ENCODE assay signal across 8 mouse cellular contexts in the genomic region with DNA sequence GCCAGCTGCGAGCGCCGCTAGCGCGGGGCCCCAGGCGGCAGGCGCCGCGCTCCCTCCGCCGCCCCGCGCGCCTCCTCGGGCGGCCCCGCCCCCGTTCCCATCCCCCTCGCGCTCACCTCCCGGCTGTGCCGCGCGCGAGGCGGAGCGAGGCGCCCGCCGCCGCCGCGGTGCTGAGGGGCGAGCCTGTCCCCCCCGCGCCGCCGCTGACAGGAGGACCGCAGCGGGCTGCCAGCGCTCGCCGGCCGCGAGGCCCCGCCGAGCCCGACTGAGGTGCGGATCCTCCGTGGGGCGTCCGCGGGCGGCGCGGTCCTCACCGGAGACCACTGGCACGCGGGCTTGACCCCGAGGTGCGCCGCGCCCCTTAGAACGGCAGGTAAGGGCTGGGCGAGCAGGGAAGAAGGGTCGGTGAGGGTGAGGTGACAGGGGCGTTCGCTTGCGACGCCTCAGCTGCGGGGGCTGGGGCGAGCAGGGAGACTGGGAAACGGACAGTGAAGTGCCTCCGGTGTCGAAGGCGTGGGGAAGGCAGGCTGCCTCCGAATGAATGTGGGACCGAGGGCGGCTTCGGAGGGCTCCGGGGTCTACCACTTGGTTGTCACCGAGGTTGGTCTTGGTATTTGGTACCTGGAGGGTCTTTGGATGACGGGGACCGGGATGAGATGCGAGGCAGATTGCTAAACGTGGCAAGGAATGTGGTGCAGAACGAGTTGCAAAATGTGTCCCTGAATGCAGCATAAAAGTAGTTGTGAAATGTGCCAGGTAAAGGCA. TPM values are rescaled to one million over a fixed set of nuclear protein-coding genes. Genes with fewer than 3 reads are reported as not detected.
A peak's percentile ranks its signal among the peaks of the same experiment; 100 is the strongest.
DNase-seq lines count a peak whose midpoint lies in the region; ATAC-seq and TF ChIP-seq lines count a peak whose summit lies in the region.

Tanc2 (plus strand) TSS at position 110 of the 765 bp plus-strand sequence.

- no peak for TF ChIP-seq POLR2A in heart, adult 2 months (IDR thresholded peaks at IDR 0.05; ENCODE audit: insufficient read depth, low read depth, low read length)

- ATAC-seq in embryonic facial prominence, embryonic 13.5 days (ENCODE audit: insufficient number of reproducible peaks, insufficient read depth, low FRiP score, low TSS enrichment, low read depth): no peak; the same call in none of the 2 replicates
- ATAC-seq in limb, embryonic 15.5 days (ENCODE audit: insufficient number of reproducible peaks, low FRiP score, low TSS enrichment, low read depth): peak; percentile 86
- ATAC-seq in midbrain, postnatal 0 days (ENCODE audit: low FRiP score): peak; percentile 88

- TF ChIP-seq CTCF in heart, adult 2 months (IDR thresholded peaks at IDR 0.05): no peak
- no peak for TF ChIP-seq CTCF in midbrain, postnatal 0 days (IDR thresholded peaks at IDR 0.05)

- H3K27me3 ChIP-seq in embryonic facial prominence, embryonic 13.5 days: no peaks in the 10 kb centered on the region
- H3K27me3 ChIP-seq in heart, adult 2 months (ENCODE audit: control insufficient read depth, insufficient read depth, low read length): no peaks in the 10 kb centered on the region
- no peaks in the 10 kb centered on the region for H3K27me3 ChIP-seq in limb, embryonic 15.5 days
- no peaks in the 10 kb centered on the region for H3K27me3 ChIP-seq in midbrain, postnatal 0 days (ENCODE audit: insufficient read depth, low read length)

- H3K9me3 ChIP-seq in embryonic facial prominence, embryonic 13.5 days: 0 out of 2 replicates have a peak, but pooled peaks cover 2% of the 10 kb centered on the region
- no peaks in the 10 kb centered on the region for H3K9me3 ChIP-seq in limb, embryonic 15.5 days
- H3K9me3 ChIP-seq in midbrain, postnatal 0 days (ENCODE audit: low read length): no peaks in the 10 kb centered on the region

- H3K4me1 ChIP-seq in embryonic facial prominence, embryonic 13.5 days: peaks cover 12% of the 10 kb centered on the region
- peaks cover 1% of the 10 kb centered on the region for H3K4me1 ChIP-seq in heart, adult 2 months (ENCODE audit: control insufficient read depth, insufficient read depth, low read length)
- H3K4me1 ChIP-seq in limb, embryonic 15.5 days: 0 out of 2 replicates have a peak, but pooled peaks cover 4% of the 10 kb centered on the region
- no peaks in the 10 kb centered on the region for H3K4me1 ChIP-seq in midbrain, postnatal 0 days (ENCODE audit: insufficient read depth, low read length)

- DNase-seq in CD4-positive, CD25-positive, alpha-beta regulatory T cell, adult 2 months (ENCODE audit: low read depth, low spot score): peak; percentile 82
- DNase-seq in adrenal gland, postnatal 10 days: no peak
- peak in 1 of 2 experiments; percentile 72 for DNase-seq in heart, adult 2 months
- DNase-seq in kidney, adult 8-10 months: peak; percentile 37 to 44
- peak; percentile 71 for DNase-seq in midbrain, postnatal 0 days (ENCODE audit: low spot score)
- peak; percentile 55 to 67 for DNase-seq in thymus, postnatal 36 days

- peak within 1 kb of the TSS; percentile 80 for H3K27ac ChIP-seq in embryonic facial prominence, embryonic 13.5 days
- peak within 1 kb of the TSS; percentile 83 for H3K27ac ChIP-seq in heart, adult 2 months
- peak within 1 kb of the TSS; percentile 90 for H3K27ac ChIP-seq in limb, embryonic 15.5 days
- H3K27ac ChIP-seq in midbrain, postnatal 0 days (ENCODE audit: low read depth, low read length): peak within 1 kb of the TSS; percentile 96

- peak within 1 kb of the TSS; percentile 92 for H3K9ac ChIP-seq in embryonic facial prominence, embryonic 13.5 days
- H3K9ac ChIP-seq in heart, adult 2 months (ENCODE audit: low read depth, low read length): peak within 1 kb of the TSS; percentile 100
- H3K9ac ChIP-seq in limb, embryonic 15.5 days: peak within 1 kb of the TSS; percentile 95
- H3K9ac ChIP-seq in midbrain, postnatal 0 days (replicated peaks; ENCODE audit: low read length, poor library complexity, severe bottlenecking): peak within 1 kb of the TSS; percentile 96

- peak within 1 kb of the TSS; percentile 85 for H3K4me3 ChIP-seq in embryonic facial prominence, embryonic 13.5 days
- H3K4me3 ChIP-seq in heart, adult 2 months: peak within 1 kb of the TSS; percentile 78
- peak within 1 kb of the TSS; percentile 73 for H3K4me3 ChIP-seq in limb, embryonic 15.5 days
- peak within 1 kb of the TSS; percentile 94 for H3K4me3 ChIP-seq in midbrain, postnatal 0 days (ENCODE audit: low read depth, low read length)

- under 1% methylated on average over 72 of the region's 87 CpGs for WGBS in embryonic facial prominence, embryonic 13.5 days
- under 1% methylated on average over 85 of the region's 87 CpGs for WGBS in heart, adult 2 months
- WGBS in limb, embryonic 15.5 days: under 1% methylated on average over 60 of the region's 87 CpGs
- under 1% methylated on average over 59 of the region's 87 CpGs for WGBS in midbrain, postnatal 0 days

- H3K36me3 ChIP-seq in embryonic facial prominence, embryonic 13.5 days: no peaks in the 10 kb centered on the region
- H3K36me3 ChIP-seq in heart, adult 2 months (ENCODE audit: control insufficient read depth, insufficient read depth, low read length): peaks cover 3% of the 10 kb centered on the region; the same call in 1 of the 2 replicates
- no peaks in the 10 kb centered on the region for H3K36me3 ChIP-seq in limb, embryonic 15.5 days
- H3K36me3 ChIP-seq in midbrain, postnatal 0 days (ENCODE audit: insufficient read depth, low read length): no peaks in the 10 kb centered on the region

- H3K4me2 ChIP-seq in embryonic facial prominence, embryonic 13.5 days: peak within 1 kb of the TSS; percentile 83
- H3K4me2 ChIP-seq in limb, embryonic 15.5 days: peak within 1 kb of the TSS; percentile 59
- H3K4me2 ChIP-seq in midbrain, postnatal 0 days (ENCODE audit: low read depth, low read length, poor library complexity, severe bottlenecking): peak within 1 kb of the TSS; percentile 58

- intact Hi-C loops in heart, adult 2 months (cut with DNase I): loop anchor here (5.0 to 10.0 kb wide), 4 partner anchors 128 to 322 kb away; no protein-coding TSS in a partner anchor

- no peaks in the 10 kb centered on the region for H3K79me2 ChIP-seq in heart, adult 2 months (replicated peaks; ENCODE audit: control insufficient read depth, insufficient read depth, low read length)

- TF ChIP-seq EP300 in heart, adult 2 months (IDR thresholded peaks at IDR 0.05; ENCODE audit: insufficient read depth, low read depth, low read length): no peak

RNA-seq across cellular contexts. Expression of gene Tanc2, which starts in this region (rescaled TPM):
- 10 to 100 TPM; 15.2 to 28.3 TPM for total RNA-seq in adrenal gland, postnatal 10 days (2021)
- polyA plus RNA-seq in embryonic facial prominence, embryonic 13.5 days (2015; fragmentation: Nextera tagmentation; extraction: Ambion mirVana): 8.2 TPM in 2 replicates
- 10 to 100 TPM; 11.9 to 15.2 TPM for total RNA-seq in heart, adult 2 months (2021)
- polyA plus RNA-seq in heart, adult 2 months (2012; rRNA removed): 3.5 and 6.9 TPM in 2 replicates
- polyA plus RNA-seq in limb, embryonic 15.5 days (2015; fragmentation: Nextera tagmentation; extraction: Ambion mirVana): 9.2 and 9.5 TPM in 2 replicates
- 136 and 163 TPM in 2 replicates for total RNA-seq in midbrain, postnatal 0 days (2014; rRNA removed)
- 31.4 and 37.3 TPM in 2 replicates for polyA plus RNA-seq in midbrain, postnatal 0 days (2015; fragmentation: Nextera tagmentation; extraction: Ambion mirVana)
